Mouse (Mus musculus) adipocyte (in vitro differentiated cells): ENCODE measurements around the gene Kcnj15.
A peak's percentile ranks its signal among the peaks of the same experiment; 100 is the strongest.

Experiments used
- DNase-seq: peaks from one replicate; pipeline ENCODE4 v3.0.0-alpha.2; 2016; ENCODE audit warnings: low spot score

The Kcnj15 gene

GRCm38 (mm10) chr16:95257266-95257894 lies at the start of gene Kcnj15:
Gene Kcnj15, plus strand, starts transcription at chr16:95257558.
- no peak for DNase-seq

- no peak for DNase-seq
These were observed 49.1 kb upstream of the Kcnj15 start for GRCm38 (mm10) chr16:95208243-95208642.

DNA sequence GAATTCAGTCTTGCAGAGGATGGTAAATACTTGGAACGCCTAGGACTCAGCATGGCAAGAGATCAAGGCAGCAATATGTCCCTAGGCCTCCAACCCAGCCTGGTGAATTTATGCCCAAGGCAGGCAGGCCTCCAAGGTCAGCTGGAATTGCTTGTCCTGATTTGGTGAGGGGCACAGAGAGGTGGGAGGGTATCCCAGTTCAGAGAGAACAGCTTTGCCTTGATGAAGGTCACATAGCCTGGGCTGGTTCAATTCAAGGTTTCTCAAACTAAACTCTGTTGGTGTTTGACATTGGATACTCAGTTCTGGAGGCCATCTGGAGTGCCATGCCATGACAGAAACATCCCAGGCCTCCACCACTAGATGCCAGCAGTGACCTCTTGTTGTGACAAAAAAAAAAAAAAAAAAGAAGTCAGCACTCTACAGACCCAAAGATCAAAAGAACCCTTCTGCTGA lies 48.3 kb upstream of the Kcnj15 start:
- peak; percentile 42 for DNase-seq

GRCm38 (mm10) chr16:95214251-95215197 lies 42.8 kb upstream of the Kcnj15 start:
- no peak for DNase-seq

DNA sequence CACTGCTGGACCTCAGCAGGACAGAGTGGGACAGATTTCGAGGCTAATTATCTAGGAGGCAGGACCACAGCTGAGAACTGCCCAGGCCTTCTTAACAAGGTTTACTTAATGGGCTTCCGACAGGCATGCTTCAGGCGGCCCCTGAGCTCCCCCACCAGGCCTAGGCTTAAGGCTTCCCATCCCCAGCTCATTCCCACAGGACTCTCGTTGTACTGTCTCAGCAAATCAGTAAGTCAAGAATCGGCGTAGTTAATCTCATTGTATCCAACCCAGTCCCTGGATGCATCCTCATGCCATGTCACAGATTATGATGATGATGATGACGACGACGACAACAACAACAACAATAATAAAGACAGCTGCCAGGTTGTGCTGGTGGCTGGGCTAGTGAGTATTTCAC lies 41.6 kb upstream of the Kcnj15 start:
- no peak for DNase-seq

DNA sequence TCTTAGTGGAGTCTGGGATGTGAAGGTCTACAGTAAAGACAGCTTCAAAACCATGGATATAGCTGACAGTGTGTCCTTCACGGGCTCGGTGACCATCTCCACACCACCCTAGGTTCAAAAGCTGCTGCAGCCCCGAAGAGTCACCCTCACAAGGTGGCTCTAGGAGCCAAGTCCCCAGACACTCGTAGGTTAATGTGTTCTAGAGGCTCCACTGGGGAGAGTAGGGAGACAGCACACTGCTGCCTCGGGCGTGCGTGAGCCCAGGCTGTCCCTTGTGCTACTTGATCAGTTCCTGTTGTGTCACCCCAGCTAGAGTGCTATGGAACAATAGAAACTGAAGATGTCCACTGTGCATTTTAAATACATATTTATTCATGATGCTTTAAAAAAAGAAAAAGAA lies 41.0 kb upstream of the Kcnj15 start:
- no peak for DNase-seq

- no peak for DNase-seq
These were observed 40.5 kb upstream of the Kcnj15 start for GRCm38 (mm10) chr16:95216824-95217223.

DNA sequence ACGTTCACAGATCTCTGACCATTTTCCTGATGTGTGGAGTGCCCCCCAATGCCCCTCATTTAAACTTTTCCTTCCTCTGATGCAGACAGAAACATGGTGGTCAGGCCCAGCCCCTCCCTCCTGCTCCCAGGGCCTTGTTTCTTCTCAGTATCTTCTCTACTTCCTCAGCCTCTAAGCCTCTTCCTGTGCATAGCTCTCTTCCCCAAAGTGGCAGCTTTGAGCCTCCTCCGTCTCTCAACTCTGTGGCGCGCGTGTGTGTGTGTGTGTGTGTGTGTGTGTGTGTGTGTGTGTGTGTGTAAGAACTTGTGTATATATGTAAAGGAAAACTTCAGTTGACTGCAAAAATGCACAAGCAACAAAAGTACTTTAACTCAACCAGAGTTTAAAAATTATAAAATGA lies 38.6 kb upstream of the Kcnj15 start:
- no peak for DNase-seq

DNA sequence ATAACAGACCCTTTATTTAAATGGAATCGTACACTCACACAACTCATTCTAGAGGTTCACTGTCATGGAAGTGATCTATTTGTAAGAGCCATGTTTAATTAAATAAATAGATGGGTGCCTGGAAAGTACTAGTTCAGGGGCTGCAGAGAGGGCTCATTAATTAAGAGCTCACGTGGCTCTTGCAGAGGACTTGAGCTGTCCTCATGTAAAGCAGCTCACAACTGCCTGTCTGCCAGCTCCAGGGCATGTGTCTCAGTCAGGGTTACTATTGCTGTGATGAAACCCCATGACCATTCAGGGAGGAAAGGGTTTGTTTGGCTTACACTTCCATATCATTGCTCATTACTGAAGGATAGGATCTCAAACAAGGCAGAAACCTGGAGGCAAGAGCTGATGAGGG lies 37.9 kb upstream of the Kcnj15 start:
- DNase-seq: no peak

DNA sequence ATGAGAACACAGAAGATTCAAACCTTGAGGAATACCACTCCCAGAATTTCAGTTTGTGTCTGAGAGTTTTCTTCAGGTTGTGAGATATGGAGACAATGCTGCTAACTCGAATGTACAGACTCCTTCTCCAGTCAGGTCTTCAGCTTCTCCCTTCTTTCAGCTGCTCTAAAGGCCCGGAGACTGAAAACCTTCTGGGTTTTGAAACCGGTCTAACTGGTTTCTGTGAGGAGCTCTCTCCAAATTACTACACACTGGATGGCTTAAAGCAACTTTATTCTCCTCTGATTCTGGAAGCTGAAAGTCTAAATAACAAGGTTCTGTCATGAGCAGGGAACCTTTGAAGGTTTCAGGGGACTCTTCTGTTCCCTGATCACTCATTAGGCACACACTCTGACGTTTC lies 36.3 kb upstream of the Kcnj15 start:
- no peak for DNase-seq

DNA sequence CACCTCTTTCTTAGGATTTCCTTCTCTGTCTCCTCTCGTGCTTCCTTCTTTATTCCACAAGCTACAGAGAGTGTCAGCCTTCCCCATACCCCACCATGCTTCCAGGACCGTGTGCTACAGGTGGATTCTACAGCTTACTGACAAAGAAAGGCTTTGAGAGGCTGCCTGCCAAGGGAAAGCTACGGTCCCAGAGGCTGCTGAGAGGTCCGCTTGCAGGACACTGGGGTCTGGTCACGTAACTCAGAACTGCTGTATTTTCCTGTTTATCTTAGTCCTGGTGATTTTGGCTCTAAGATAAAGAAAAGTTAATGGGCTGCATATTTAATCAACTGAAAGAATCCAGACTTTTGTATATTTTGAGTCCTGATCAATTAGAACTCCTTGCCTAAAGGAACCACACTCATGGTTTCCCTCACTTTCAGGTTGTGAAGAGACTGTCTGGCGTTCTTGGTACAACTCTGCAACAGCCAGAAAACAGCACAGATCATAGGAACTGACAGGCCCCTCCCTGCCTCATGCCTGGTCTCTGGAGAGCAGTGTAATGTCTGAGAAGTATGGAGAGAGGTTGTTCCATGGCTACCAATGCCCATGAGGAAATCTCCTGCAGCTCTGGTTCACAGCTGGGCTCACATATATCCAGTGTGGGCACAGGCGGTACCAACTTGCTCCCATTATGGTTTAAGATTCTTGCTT lies 35.2 kb upstream of the Kcnj15 start:
- peak; percentile 10 for DNase-seq

DNA sequence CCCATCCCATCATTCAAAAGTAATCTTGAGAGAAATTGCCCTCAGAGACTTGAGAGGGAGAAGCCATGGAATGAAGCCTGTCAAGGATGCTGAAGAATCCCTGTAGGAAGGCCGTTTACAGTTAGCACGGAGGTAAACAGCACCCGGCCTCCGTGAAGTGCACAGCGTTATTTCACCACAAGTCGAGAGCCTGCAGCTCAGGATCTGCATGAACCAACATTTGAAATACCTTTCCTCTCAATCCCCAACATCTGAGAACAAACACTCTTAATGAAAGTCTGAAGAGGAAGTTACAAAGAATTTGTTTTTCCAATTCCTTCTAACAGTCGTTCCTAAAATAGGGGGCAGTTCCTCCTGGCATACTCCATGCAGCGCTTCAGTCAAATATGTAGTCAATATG lies 33.9 kb upstream of the Kcnj15 start:
- no peak for DNase-seq

GRCm38 (mm10) chr16:95225285-95225684 lies 32.1 kb upstream of the Kcnj15 start:
- DNase-seq: no peak

GRCm38 (mm10) chr16:95231768-95232167 lies 25.6 kb upstream of the Kcnj15 start:
- DNase-seq: no peak

DNA sequence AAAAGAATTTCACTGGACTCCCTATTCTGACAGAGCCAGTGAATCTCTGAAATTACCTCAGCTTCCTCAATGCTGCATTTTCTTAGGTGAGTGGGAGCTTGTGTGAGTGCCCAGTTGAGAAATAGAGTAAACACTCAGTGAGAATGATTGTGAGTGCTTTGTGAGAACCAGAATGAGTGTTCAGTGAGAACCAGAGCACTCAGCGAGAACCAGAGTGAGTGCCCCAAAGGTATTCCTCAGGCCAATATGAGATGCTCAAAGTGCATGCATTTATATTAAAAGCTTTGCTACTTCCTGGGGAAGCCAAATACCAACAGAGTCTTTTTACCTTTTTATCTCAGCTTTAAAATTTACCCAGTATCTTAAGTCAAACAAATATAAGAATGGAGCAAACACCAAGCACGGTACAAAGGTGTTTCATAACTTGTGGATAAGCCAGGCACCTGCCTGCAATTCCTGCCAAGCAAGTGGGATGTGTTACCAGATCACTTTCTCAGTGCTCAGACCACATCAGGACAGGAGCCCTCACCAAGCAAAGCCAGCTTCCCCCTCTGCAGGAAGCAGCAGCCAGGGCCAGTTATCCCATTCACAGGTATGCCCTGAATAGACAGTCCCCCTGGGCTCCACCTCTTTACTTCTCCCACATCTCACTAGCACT lies 22.3 kb upstream of the Kcnj15 start:
- no peak for DNase-seq

DNA sequence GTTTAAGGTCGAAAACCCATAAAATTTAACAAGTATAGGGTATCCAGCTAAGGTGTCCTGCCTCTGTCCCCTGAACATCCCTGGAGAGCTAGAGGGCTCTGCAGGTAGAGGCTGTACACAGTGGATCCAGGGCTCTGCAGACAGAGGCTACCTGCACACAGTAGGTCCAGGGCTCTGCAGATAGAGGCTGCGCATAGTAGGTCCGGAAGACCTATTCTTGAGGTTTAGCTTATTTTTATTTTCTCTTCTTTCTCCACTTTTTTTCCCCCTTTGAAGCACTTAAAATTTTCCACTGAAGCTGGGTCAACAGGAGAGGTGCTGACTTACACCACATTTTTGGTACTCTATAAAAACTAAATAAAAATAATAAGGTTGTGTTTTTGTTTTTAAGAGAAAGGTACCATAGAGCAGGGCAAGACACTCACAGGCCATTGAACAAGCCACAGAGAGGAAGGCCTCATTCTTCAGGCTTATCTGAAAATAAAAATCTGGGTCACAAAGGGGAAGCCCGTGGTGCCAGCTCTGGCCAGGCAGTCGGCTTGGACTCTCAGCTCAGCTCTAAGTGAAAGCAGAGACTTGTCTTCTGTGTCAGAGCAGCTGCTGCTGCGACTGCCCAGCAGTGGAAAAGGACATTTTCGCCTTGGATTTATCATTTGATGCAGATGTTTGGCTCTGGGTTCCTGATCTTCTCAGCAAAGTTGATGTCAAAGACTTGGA lies 18.0 kb upstream of the Kcnj15 start:
- DNase-seq: no peak

DNA sequence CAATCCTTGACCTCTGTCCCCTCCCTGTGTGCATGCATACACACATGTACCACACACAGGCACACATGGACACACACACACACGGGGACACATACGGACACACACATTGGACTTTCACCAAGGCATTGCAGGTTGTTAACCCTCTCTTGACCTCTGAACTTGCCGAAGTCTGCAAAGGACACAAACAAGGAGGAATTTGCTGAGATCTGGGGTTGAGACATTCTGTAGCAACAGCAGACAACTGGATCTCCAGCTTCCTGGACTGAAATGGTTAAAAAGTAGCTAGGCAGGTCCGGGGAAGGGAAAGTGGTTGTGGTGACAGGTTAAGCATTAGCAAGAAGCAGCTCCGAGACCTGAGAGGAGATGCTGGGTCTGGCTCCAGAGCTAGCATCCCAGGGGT lies 16.7 kb upstream of the Kcnj15 start:
- DNase-seq: no peak

DNA sequence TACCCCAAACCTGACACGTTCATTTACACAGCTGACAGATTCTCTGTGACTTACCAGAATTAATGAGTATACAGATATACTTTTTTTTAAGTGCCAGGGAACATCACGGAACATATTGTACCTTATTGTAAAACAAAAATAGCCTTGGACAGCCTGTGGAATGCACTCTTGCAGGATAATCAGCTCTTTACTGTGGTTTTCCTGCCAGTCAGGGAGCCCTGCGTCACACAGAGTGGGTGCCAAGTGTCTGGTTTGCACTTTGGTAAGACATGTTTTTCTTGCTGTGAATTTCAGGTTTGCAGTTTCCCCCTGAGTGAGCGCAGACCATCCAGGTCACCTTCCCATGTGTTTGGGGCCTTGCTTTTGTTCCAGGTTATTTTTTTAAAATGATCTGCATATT lies 15.8 kb upstream of the Kcnj15 start:
- peak; percentile 26 for DNase-seq

DNA sequence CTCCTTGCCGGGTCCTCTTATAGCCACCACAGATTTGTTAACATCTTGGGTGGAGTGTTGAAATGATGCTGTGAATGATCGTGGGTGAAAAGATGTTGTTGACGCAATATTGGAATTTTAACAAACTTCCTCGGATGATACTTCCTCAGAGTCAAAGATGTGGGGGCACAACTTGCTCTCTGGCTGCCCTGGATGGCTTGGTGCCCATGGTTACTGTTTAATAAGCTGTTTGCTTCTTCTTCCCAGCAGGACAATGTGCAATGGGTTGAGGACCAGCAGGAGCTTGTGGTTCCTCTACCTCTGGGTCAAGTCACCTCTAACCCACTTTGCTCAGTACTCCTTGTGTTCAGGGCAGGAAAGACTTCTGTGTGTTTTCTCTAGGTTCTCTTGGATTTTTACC lies 15.2 kb upstream of the Kcnj15 start:
- peak; percentile 24 for DNase-seq

GRCm38 (mm10) chr16:95243401-95243800 lies 14.0 kb upstream of the Kcnj15 start:
- no peak for DNase-seq

- no peak for DNase-seq
These were observed 12.6 kb upstream of the Kcnj15 start for GRCm38 (mm10) chr16:95244626-95245303.
